Comparison of ENCODE assay signal across 8 mouse cellular contexts in genomic region chr4:133967866-133968149, GRCm38 (mm10). TPM values are rescaled to one million over a fixed set of nuclear protein-coding genes. Genes with fewer than 3 reads are reported as not detected.
DNase-seq lines count a peak whose midpoint lies in the region; ATAC-seq and TF ChIP-seq lines count a peak whose summit lies in the region.

No protein-coding gene starts in this region.

- peak overlapping the region; percentile 100 for H3K27ac ChIP-seq in hindbrain, postnatal 0 days

- no peaks in the 10 kb centered on the region for H3K27me3 ChIP-seq in hindbrain, postnatal 0 days (ENCODE audit: insufficient read depth, low read length)

- 1% methylated on average over 29 of the region's 29 CpGs for WGBS in hindbrain, postnatal 0 days

- ATAC-seq in hindbrain, postnatal 0 days = peak; percentile 91

- H3K4me3 ChIP-seq in hindbrain, postnatal 0 days (ENCODE audit: low read length) = peak overlapping the region; percentile 72

- TF ChIP-seq CTCF in hindbrain, postnatal 0 days (IDR thresholded peaks at IDR 0.05; ENCODE audit: low read depth) = no peak

- no peaks in the 10 kb centered on the region for H3K9me3 ChIP-seq in hindbrain, postnatal 0 days (ENCODE audit: low read length)

- H3K4me2 ChIP-seq in hindbrain, postnatal 0 days (ENCODE audit: low read depth, low read length) = peak overlapping the region; percentile 99

- H3K36me3 ChIP-seq in hindbrain, postnatal 0 days (ENCODE audit: insufficient read depth, low read length) = peaks cover 13% of the 10 kb centered on the region; the same call in 1 of the 2 replicates

- H3K9ac ChIP-seq in hindbrain, postnatal 0 days (replicated peaks; ENCODE audit: low read length) = peak overlapping the region; percentile 94

- H3K4me1 ChIP-seq in hindbrain, postnatal 0 days (ENCODE audit: insufficient read depth, low read length) = peaks cover 24% of the 10 kb centered on the region

- DNase-seq in ZHBTc4 (ENCODE audit: low read depth, low spot score) = peak; percentile 97
- DNase-seq in cerebellum, postnatal 4 days (ENCODE audit: low spot score in 2 of 2) = peak; percentile 94 to 95
- DNase-seq in gastrocnemius, adult 18-20 months (ENCODE audit: low spot score) = peak; percentile 85
- peak; percentile 98 for DNase-seq in hindbrain, postnatal 0 days (ENCODE audit: low spot score)
- DNase-seq in left cerebral cortex, adult 18-20 months (ENCODE audit: low spot score in 2 of 2) = peak; percentile 90 to 91
- DNase-seq in lung, postnatal 4 days = peak; percentile 92 to 93
- DNase-seq in retina, postnatal 1 day = peak; percentile 99
- DNase-seq in urinary bladder, adult 18-20 months (ENCODE audit: low spot score in 2 of 2) = peak; percentile 71 to 77

RNA-seq across cellular contexts. Expression of gene Hmgn2, which starts 0.6 kb away (rescaled TPM):
- 10 to 100 TPM; 36.3 to 50.4 TPM for total RNA-seq in gastrocnemius, adult 18-20 months (2021)
- total RNA-seq in hindbrain, postnatal 0 days (2014; rRNA removed) = 195 and 225 TPM in 2 replicates
- polyA plus RNA-seq in hindbrain, postnatal 0 days (2015; fragmentation: Nextera tagmentation; extraction: Ambion mirVana) = 1,094 and 1,203 TPM in 2 replicates
- total RNA-seq in left cerebral cortex, adult 18-20 months (2021) = 100 to 1,000 TPM; 100 to 103 TPM

RNA-seq across cellular contexts. Expression of gene Dhdds, which starts 32.9 kb away (rescaled TPM):
- total RNA-seq in gastrocnemius, adult 18-20 months (2021) = 1 to 10 TPM; 8.6 to 9.7 TPM
- total RNA-seq in hindbrain, postnatal 0 days (2014; rRNA removed) = 43.1 and 49.5 TPM in 2 replicates
- 41.5 and 41.8 TPM in 2 replicates for polyA plus RNA-seq in hindbrain, postnatal 0 days (2015; fragmentation: Nextera tagmentation; extraction: Ambion mirVana)
- 10 to 100 TPM; 64.6 to 68.5 TPM for total RNA-seq in left cerebral cortex, adult 18-20 months (2021)

RNA-seq across cellular contexts. Expression of gene Lin28a, which starts 50.8 kb away (rescaled TPM):
- under 1 TPM; 0.30 to 0.43 TPM for total RNA-seq in gastrocnemius, adult 18-20 months (2021)
- not detected in 2 replicates for total RNA-seq in hindbrain, postnatal 0 days (2014; rRNA removed)
- polyA plus RNA-seq in hindbrain, postnatal 0 days (2015; fragmentation: Nextera tagmentation; extraction: Ambion mirVana) = 0.05 TPM in 1 of 2 replicates, not detected in the other
- total RNA-seq in left cerebral cortex, adult 18-20 months (2021) = not detected

Comparison
In these comparisons a context has a peak if more than half of its experiments do, and no peak if none do; other contexts are left out.
1. Peak in every context shown above with its lines: DNase-seq, ATAC-seq, H3K4me3 ChIP-seq and H3K27ac ChIP-seq.